Mouse (Mus musculus): ENCODE measurements around the gene Heatr1.

DNA sequence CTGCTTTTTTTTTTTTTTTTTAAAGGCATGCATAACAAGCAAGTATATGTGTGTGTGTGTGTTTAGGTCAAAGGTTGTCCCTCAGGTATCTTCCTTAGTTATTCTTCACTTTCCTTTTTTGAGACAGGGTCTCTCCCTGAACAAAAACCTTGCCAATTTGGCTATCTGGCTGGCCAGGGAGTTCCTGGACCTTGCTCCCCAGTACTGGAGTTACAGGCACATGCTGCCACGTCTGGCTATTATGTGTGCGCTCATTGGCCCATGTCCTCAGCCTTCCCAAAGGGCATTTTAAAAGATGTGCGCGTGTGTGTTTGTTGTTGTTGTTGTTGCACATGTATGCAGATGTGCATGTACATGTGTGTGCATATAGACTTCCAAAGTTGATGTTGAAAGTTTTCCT, 82.1 kb downstream of the Heatr1 start:
- TF ChIP-seq CTCF (IDR thresholded peaks at IDR 0.05 in 2 of 3, conservative IDR thresholded peaks at IDR 0.05 in 1 of 3; ENCODE audit: control insufficient read depth in 1 of 3, insufficient read depth in 1 of 3, low read depth in 2 of 3, low read length in 3 of 3, poor library complexity in 1 of 3, severe bottlenecking in 1 of 3) (no peak), MXI1 (IDR thresholded peaks at IDR 0.05; ENCODE audit: low read depth, low read length) (no peak), CHD1 (IDR thresholded peaks at IDR 0.05; ENCODE audit: low read depth, low read length) (no peak), POLR2A (IDR thresholded peaks at IDR 0.05; ENCODE audit: control insufficient read depth in 1 of 2, insufficient read depth in 1 of 2, low read depth in 1 of 2, low read length in 2 of 2, poor library complexity in 1 of 2) (no peak), CHD2 (IDR thresholded peaks at IDR 0.05; ENCODE audit: low read length) (no peak), BHLHE40 (IDR thresholded peaks at IDR 0.05; ENCODE audit: borderline replicate concordance, low read depth, low read length) (no peak), JUND (IDR thresholded peaks at IDR 0.05; ENCODE audit: low read depth, low read length) (no peak), ETS1 (IDR thresholded peaks at IDR 0.05; ENCODE audit: low read depth, low read length) (no peak), NELFE (IDR thresholded peaks at IDR 0.05; ENCODE audit: low read depth, low read length) (no peak), ZC3H11A (IDR thresholded peaks at IDR 0.05; ENCODE audit: low read depth, low read length) (no peak), ELF1 (IDR thresholded peaks at IDR 0.05; ENCODE audit: low read depth, low read length) (no peak), HCFC1 (IDR thresholded peaks at IDR 0.05; ENCODE audit: low read depth, low read length) (no peak), MYB (IDR thresholded peaks at IDR 0.05; ENCODE audit: low read depth, low read length) (no peak)
